In genomic region chr5:31251541-31252101, GRCm38 (mm10) we compare ENCODE assay signal across 8 mouse cellular contexts. TPM values are rescaled to one million over a fixed set of nuclear protein-coding genes. Genes with fewer than 3 reads are reported as not detected.
A peak's percentile ranks its signal among the peaks of the same experiment; 100 is the strongest.
DNase-seq lines count a peak whose midpoint lies in the region; ATAC-seq lines count a peak whose summit lies in the region.

Gene Krtcap3 (plus strand): TSS chr5:31251691.

- H3K36me3 ChIP-seq in forebrain, embryonic 15.5 days = peaks cover 71% of the 10 kb centered on the region
- H3K36me3 ChIP-seq in lung, embryonic 15.5 days = peaks cover 67% of the 10 kb centered on the region

- peak; percentile 28 for ATAC-seq in frontal cortex, adult (ENCODE audit: low TSS enrichment)
- peak; percentile 47; the same call in 1 of the 2 replicates for ATAC-seq in forebrain, embryonic 15.5 days (replicated peaks)
- peak; percentile 79 for ATAC-seq in lung, embryonic 15.5 days (ENCODE audit: borderline replicate concordance, extremely low read depth, low FRiP score, low TSS enrichment)

- no peak within 1 kb of the TSS for H3K4me3 ChIP-seq in forebrain, embryonic 15.5 days
- H3K4me3 ChIP-seq in lung, embryonic 15.5 days = peak within 1 kb of the TSS; percentile 39

- peaks cover 4% of the 10 kb centered on the region; the same call in 1 of the 2 replicates for H3K4me1 ChIP-seq in forebrain, embryonic 15.5 days
- peaks cover 11% of the 10 kb centered on the region; the same call in 1 of the 2 replicates for H3K4me1 ChIP-seq in lung, embryonic 15.5 days

- no peaks in the 10 kb centered on the region for H3K27me3 ChIP-seq in forebrain, embryonic 15.5 days
- H3K27me3 ChIP-seq in lung, embryonic 15.5 days = no peaks in the 10 kb centered on the region

- no peak for DNase-seq in frontal cortex, postnatal 14 days (ENCODE audit: low spot score in 2 of 2)
- peak; percentile 22 to 42 for DNase-seq in cerebellum, adult 18-20 months
- DNase-seq in kidney, adult 9 months = peak; percentile 73
- peak; percentile 30 for DNase-seq in retina, embryonic 14.5 days (ENCODE audit: low spot score)
- DNase-seq in layer of hippocampus, adult 8-10 months (ENCODE audit: low spot score in 2 of 2) = no peak

- no peak within 1 kb of the TSS for H3K27ac ChIP-seq in forebrain, embryonic 15.5 days (replicated peaks)
- peak within 1 kb of the TSS; percentile 67 for H3K27ac ChIP-seq in lung, embryonic 15.5 days

- H3K9ac ChIP-seq in forebrain, embryonic 15.5 days (replicated peaks) = no peak within 1 kb of the TSS
- H3K9ac ChIP-seq in lung, embryonic 15.5 days = peak within 1 kb of the TSS; percentile 47

- 14% methylated on average over 47 of the region's 47 CpGs for WGBS in forebrain, embryonic 15.5 days
- WGBS in lung, embryonic 15.5 days = 28% methylated on average over 46 of the region's 47 CpGs

- H3K4me2 ChIP-seq in forebrain, embryonic 15.5 days (replicated peaks) = no peak within 1 kb of the TSS; the same call in 1 of the 2 replicates
- H3K4me2 ChIP-seq in lung, embryonic 15.5 days = peak within 1 kb of the TSS; percentile 49

- H3K9me3 ChIP-seq in forebrain, embryonic 15.5 days = no peaks in the 10 kb centered on the region
- no peaks in the 10 kb centered on the region for H3K9me3 ChIP-seq in lung, embryonic 15.5 days

RNA-seq across cellular contexts. Expression of gene Krtcap3, which starts in this region (rescaled TPM):
- 1.7 and 2.4 TPM in 2 replicates for polyA plus RNA-seq in forebrain, embryonic 15.5 days (2015; fragmentation: Nextera tagmentation; extraction: Ambion mirVana)
- 36.4 and 37.9 TPM in 2 replicates for polyA plus RNA-seq in lung, embryonic 15.5 days (2015; fragmentation: Nextera tagmentation; extraction: Ambion mirVana)
- total RNA-seq in layer of hippocampus, adult 8-10 months (2022) = 1 to 10 TPM; 2.3 to 3.6 (median 2.9) TPM

Comparison
In these comparisons a context has a peak if more than half of its experiments do, and no peak if none do; other contexts are left out.
1. RNA of gene Krtcap3 (polyA plus RNA-seq): 36.4 to 37.9 TPM in lung, embryonic 15.5 days; 1.7 to 2.4 TPM in forebrain, embryonic 15.5 days; every median in the first group is over 10 times any median in the second.
2. ATAC-seq: peak in every context shown above with its lines; median percentile 79 in lung, embryonic 15.5 days; 47 in forebrain, embryonic 15.5 days; 28 in frontal cortex, adult.
3. DNase-seq: peak in cerebellum, adult 18-20 months (2 of 2), kidney, adult 9 months (single experiment) and retina, embryonic 14.5 days (single experiment); none in frontal cortex, postnatal 14 days (0 of 2) and layer of hippocampus, adult 8-10 months (0 of 2).